Mouse (Mus musculus): Measurements from ENCODE around the gene Btbd9. TPM values are rescaled to one million over a fixed set of nuclear protein-coding genes. Genes with fewer than 3 reads are reported as not detected.

The Btbd9 gene
- polyA plus RNA-seq, 1 experiment from 2014 or later, result 40.6 TPM

- no peak for ATAC-seq
- H3K27me3 ChIP-seq (replicated peaks; ENCODE audit: insufficient read depth, low read length), result no peaks in the 10 kb centered on the region
- no peak overlapping the region for H3K4me2 ChIP-seq (replicated peaks; ENCODE audit: low read depth, low read length)
- H3K36me3 ChIP-seq (ENCODE audit: insufficient read depth, low read length), result no peaks in the 10 kb centered on the region
- TF ChIP-seq CTCF (IDR thresholded peaks at IDR 0.05), result no peak
- TF ChIP-seq EP300 (IDR thresholded peaks at IDR 0.05), result no peak
- no peak overlapping the region for H3K27ac ChIP-seq (ENCODE audit: low read length)
- H3K4me1 ChIP-seq (ENCODE audit: insufficient read depth, low read depth, low read length), result no peaks in the 10 kb centered on the region
- H3K4me3 ChIP-seq (ENCODE audit: low read depth, low read length), result no peak overlapping the region
- H3K9ac ChIP-seq (replicated peaks; ENCODE audit: low read depth), result no peak overlapping the region
- no peak for DNase-seq (ENCODE audit: low spot score)
- 84% methylated on average over 13 of the region's 13 CpGs for WGBS
- no peaks in the 10 kb centered on the region for H3K9me3 ChIP-seq (ENCODE audit: low read length)
Measured at GRCm38 (mm10) chr17:30308317-30308716, 268.0 kb downstream of the Btbd9 start.

DNA sequence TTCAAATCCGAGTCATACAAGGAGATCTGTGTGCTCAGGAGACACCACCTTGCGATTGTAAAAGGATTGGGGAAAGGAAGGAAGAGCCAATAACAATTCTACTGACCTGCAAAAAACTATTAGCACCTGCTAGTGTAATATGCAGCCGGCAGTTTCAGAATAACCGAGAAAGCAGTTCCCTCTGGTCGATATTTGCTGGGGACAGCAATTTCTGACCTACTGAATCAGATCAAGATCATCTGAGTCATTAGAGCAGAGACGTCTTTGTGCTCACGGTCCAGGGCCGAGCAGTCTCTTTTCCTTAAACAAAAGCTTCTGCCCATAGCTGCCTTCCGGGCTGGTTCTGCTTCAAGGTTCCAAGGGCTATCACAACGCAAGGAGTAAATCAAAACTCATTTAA, 269.1 kb downstream of the Btbd9 start:
- ATAC-seq, result no peak
- DNase-seq (ENCODE audit: low spot score), result no peak
- no peaks in the 10 kb centered on the region for H3K27me3 ChIP-seq (replicated peaks; ENCODE audit: insufficient read depth, low read length)
- H3K4me3 ChIP-seq (ENCODE audit: low read depth, low read length), result no peak overlapping the region
- H3K9me3 ChIP-seq (ENCODE audit: low read length), result no peaks in the 10 kb centered on the region
- no peak overlapping the region for H3K27ac ChIP-seq (ENCODE audit: low read length)
- TF ChIP-seq EP300 (IDR thresholded peaks at IDR 0.05) (no peak), CTCF (IDR thresholded peaks at IDR 0.05) (no peak)
- no peaks in the 10 kb centered on the region for H3K36me3 ChIP-seq (ENCODE audit: insufficient read depth, low read length)
- H3K9ac ChIP-seq (replicated peaks; ENCODE audit: low read depth), result no peak overlapping the region
- 68% methylated on average over 10 of the region's 10 CpGs for WGBS
- no peak overlapping the region for H3K4me2 ChIP-seq (replicated peaks; ENCODE audit: low read depth, low read length)
- H3K4me1 ChIP-seq (ENCODE audit: insufficient read depth, low read depth, low read length), result no peaks in the 10 kb centered on the region

DNA sequence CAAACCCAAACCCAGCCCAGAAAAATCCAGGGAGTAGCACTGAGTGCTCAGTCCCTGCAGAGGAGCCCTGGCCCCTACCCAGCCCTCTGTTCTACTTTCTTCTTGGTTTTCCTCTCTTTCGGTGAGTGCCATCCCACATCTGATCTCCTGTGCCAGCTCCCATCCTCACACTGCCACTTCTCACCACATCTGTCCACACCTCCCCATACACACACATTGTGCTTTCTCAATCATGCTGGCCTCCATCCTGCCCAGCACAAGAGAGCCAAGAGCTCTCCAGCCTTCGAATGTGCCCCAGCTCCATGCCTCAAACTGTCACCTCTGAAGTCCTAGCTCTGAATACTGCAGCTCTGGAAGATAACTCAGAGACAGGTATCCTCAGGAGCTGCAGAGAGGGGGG, 271.5 kb downstream of the Btbd9 start:
- no peak overlapping the region for H3K27ac ChIP-seq (ENCODE audit: low read length)
- H3K36me3 ChIP-seq (ENCODE audit: insufficient read depth, low read length), result no peaks in the 10 kb centered on the region
- H3K9me3 ChIP-seq (ENCODE audit: low read length), result no peaks in the 10 kb centered on the region
- no peaks in the 10 kb centered on the region for H3K4me1 ChIP-seq (ENCODE audit: insufficient read depth, low read depth, low read length)
- 52% methylated on average over 2 of the region's 2 CpGs for WGBS
- TF ChIP-seq CTCF (IDR thresholded peaks at IDR 0.05), result no peak
- TF ChIP-seq EP300 (IDR thresholded peaks at IDR 0.05), result no peak
- no peak for DNase-seq (ENCODE audit: low spot score)
- no peak for ATAC-seq
- no peak overlapping the region for H3K4me3 ChIP-seq (ENCODE audit: low read depth, low read length)
- no peaks in the 10 kb centered on the region for H3K27me3 ChIP-seq (replicated peaks; ENCODE audit: insufficient read depth, low read length)
- H3K9ac ChIP-seq (replicated peaks; ENCODE audit: low read depth), result no peak overlapping the region
- no peak overlapping the region for H3K4me2 ChIP-seq (replicated peaks; ENCODE audit: low read depth, low read length)

- WGBS, result 68% methylated on average over 2 of the region's 2 CpGs
- H3K27me3 ChIP-seq (replicated peaks; ENCODE audit: insufficient read depth, low read length), result no peaks in the 10 kb centered on the region
- no peak for ATAC-seq
- TF ChIP-seq CTCF (IDR thresholded peaks at IDR 0.05) (peak; percentile 36), EP300 (IDR thresholded peaks at IDR 0.05) (no peak)
- H3K4me3 ChIP-seq (ENCODE audit: low read depth, low read length), result no peak overlapping the region
- H3K9me3 ChIP-seq (ENCODE audit: low read length), result no peaks in the 10 kb centered on the region
- DNase-seq (ENCODE audit: low spot score), result peak; percentile 6
- H3K4me1 ChIP-seq (ENCODE audit: insufficient read depth, low read depth, low read length), result no peaks in the 10 kb centered on the region
- H3K36me3 ChIP-seq (ENCODE audit: insufficient read depth, low read length), result 0 out of 2 replicates have a peak, but pooled peaks cover 6% of the 10 kb centered on the region
- no peak overlapping the region for H3K9ac ChIP-seq (replicated peaks; ENCODE audit: low read depth)
- no peak overlapping the region for H3K27ac ChIP-seq (ENCODE audit: low read length)
- no peak overlapping the region for H3K4me2 ChIP-seq (replicated peaks; ENCODE audit: low read depth, low read length)
Measured at GRCm38 (mm10) chr17:30301338-30301737, 274.9 kb downstream of the Btbd9 start.

DNA sequence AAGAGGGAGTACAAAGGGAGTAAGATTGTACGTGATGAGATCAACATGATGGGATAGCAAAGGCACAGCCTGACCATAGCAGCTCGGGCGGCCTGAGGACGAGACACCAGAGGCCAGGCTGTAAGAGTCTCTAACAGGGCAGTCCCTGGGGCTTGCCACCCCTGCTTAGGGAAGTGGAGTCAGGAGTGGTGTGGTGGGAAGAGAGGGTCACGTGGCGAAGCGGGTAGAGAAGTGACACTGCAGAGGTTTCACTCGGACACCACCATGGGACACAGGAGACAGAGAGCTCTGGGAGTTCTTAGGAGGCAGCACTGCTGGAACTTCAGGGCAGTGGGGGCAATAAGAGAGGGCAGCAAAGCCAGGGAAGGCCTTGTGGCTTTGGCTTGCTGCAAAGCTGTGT, 278.9 kb downstream of the Btbd9 start:
- DNase-seq (ENCODE audit: low spot score) (no peak), ATAC-seq (no peak)
- TF ChIP-seq CTCF (IDR thresholded peaks at IDR 0.05) (no peak), EP300 (IDR thresholded peaks at IDR 0.05) (no peak)
- Histone ChIP-seq H3K27ac (ENCODE audit: low read length) (no peak overlapping the region), H3K4me1 (ENCODE audit: insufficient read depth, low read depth, low read length) (no peaks in the 10 kb centered on the region), H3K4me2 (replicated peaks; ENCODE audit: low read depth, low read length) (no peak overlapping the region), H3K4me3 (ENCODE audit: low read depth, low read length) (no peak overlapping the region), H3K9ac (replicated peaks; ENCODE audit: low read depth) (no peak overlapping the region), H3K36me3 (ENCODE audit: insufficient read depth, low read length) (0 out of 2 replicates have a peak, but pooled peaks cover 6% of the 10 kb centered on the region), H3K9me3 (ENCODE audit: low read length) (no peaks in the 10 kb centered on the region), H3K27me3 (replicated peaks; ENCODE audit: insufficient read depth, low read length) (no peaks in the 10 kb centered on the region)
- WGBS, result 96% methylated on average over 8 of the region's 8 CpGs

GRCm38 (mm10) chr17:30296069-30296468, 280.2 kb downstream of the Btbd9 start:
- no peak overlapping the region for H3K4me2 ChIP-seq (replicated peaks; ENCODE audit: low read depth, low read length)
- no peak overlapping the region for H3K4me3 ChIP-seq (ENCODE audit: low read depth, low read length)
- TF ChIP-seq EP300 (IDR thresholded peaks at IDR 0.05) (no peak), CTCF (IDR thresholded peaks at IDR 0.05) (no peak)
- no peak overlapping the region for H3K9ac ChIP-seq (replicated peaks; ENCODE audit: low read depth)
- H3K27me3 ChIP-seq (replicated peaks; ENCODE audit: insufficient read depth, low read length), result no peaks in the 10 kb centered on the region
- H3K36me3 ChIP-seq (ENCODE audit: insufficient read depth, low read length), result 0 out of 2 replicates have a peak, but pooled peaks cover 6% of the 10 kb centered on the region
- DNase-seq (ENCODE audit: low spot score), result no peak
- 70% methylated on average over 8 of the region's 8 CpGs for WGBS
- H3K4me1 ChIP-seq (ENCODE audit: insufficient read depth, low read depth, low read length), result no peaks in the 10 kb centered on the region
- no peak for ATAC-seq
- no peak overlapping the region for H3K27ac ChIP-seq (ENCODE audit: low read length)
- no peaks in the 10 kb centered on the region for H3K9me3 ChIP-seq (ENCODE audit: low read length)

DNA sequence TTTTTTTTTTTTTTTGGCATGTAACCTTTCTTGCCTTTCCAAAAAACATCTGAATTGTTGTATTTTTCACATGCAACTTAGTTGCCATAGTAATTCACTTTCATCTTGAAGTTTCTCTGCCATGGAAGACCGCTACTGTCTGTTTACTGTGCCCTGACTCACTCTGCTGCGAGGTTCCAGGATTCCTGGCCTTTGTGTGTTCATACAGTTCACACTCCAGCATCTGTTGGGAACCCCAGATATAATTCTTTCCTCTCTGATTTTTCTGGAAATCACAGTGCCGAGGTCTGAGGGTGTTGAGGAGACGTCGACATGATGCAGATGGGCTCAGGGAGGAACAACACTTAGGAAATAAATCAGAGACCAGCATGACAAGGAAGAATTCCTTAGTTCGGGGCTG, 283.6 kb downstream of the Btbd9 start:
- Histone ChIP-seq H3K4me1 (ENCODE audit: insufficient read depth, low read depth, low read length) (no peaks in the 10 kb centered on the region), H3K4me2 (replicated peaks; ENCODE audit: low read depth, low read length) (no peak overlapping the region), H3K9ac (replicated peaks; ENCODE audit: low read depth) (no peak overlapping the region), H3K27me3 (replicated peaks; ENCODE audit: insufficient read depth, low read length) (no peaks in the 10 kb centered on the region), H3K4me3 (ENCODE audit: low read depth, low read length) (no peak overlapping the region), H3K36me3 (ENCODE audit: insufficient read depth, low read length) (no peaks in the 10 kb centered on the region), H3K9me3 (ENCODE audit: low read length) (no peaks in the 10 kb centered on the region), H3K27ac (ENCODE audit: low read length) (no peak overlapping the region)
- DNase-seq (ENCODE audit: low spot score) (peak; percentile 63), ATAC-seq (peak; percentile 40; the same call in 1 of the 2 replicates)
- 50% methylated on average over 6 of the region's 6 CpGs for WGBS
- TF ChIP-seq CTCF (IDR thresholded peaks at IDR 0.05) (no peak), EP300 (IDR thresholded peaks at IDR 0.05) (no peak)
